Mouse (Mus musculus) stomach, embryonic 14.5 days (tissue): ENCODE results near the gene Apoo. TPM values are rescaled to one million over a fixed set of nuclear protein-coding genes. Genes with fewer than 3 reads are reported as not detected.

Source experiments
- microRNA-seq: library from miRNA; unstranded; fragments of <30 nt; microRNA quantifications from one replicate; pipeline ENCODE4, GENCODE M21; 2016
- polyA plus RNA-seq: library from polyadenylated mRNA; unstranded; fragments of >200 nt; fragmentation: Nextera tagmentation; extraction: Ambion mirVana; gene quantifications from 2 replicates; pipeline ENCODE4 v1.2.1, GENCODE M21; 2014

Apoo gene
- polyA plus RNA-seq, 1 experiment from 2014 or later: 77.3 TPM

Small RNAs within 50 kb of the gene (microRNA-seq; reads per million reads assigned to microRNA genes)
- gene Gm44477: not detected

Other genes with a start within 250 kb of the Apoo start
- gene Zfx, start 243.4 kb upstream of the Apoo start, polyA plus RNA-seq: 40.0 and 40.1 TPM in 2 replicates
- gene Eif2s3x, start 154.3 kb upstream of the Apoo start, polyA plus RNA-seq: 74.1 and 103 TPM in 2 replicates
- 11.7 and 11.9 TPM in 2 replicates for gene Klhl15, start 132.5 kb upstream of the Apoo start, polyA plus RNA-seq
- gene Fam90a1b, start 340 bp upstream of the Apoo start, polyA plus RNA-seq: 0.13 and 0.18 TPM in 2 replicates
- 664 and 698 TPM in 2 replicates for gene Maged1, start 175.0 kb downstream of the Apoo start, polyA plus RNA-seq